Mouse (Mus musculus) hindbrain, postnatal 0 days (tissue): ENCODE results near the gene Ppp1r12b. TPM values are rescaled to one million over a fixed set of nuclear protein-coding genes. Genes with fewer than 3 reads are reported as not detected.
A peak's percentile ranks its signal among the peaks of the same experiment; 100 is the strongest.

Experiments
- ATAC-seq: fragments of 200-750 bp; cut with Nextera tagmentation; 2 replicates; pipeline ENCODE4 v1.8.0; 2017; ENCODE audit warnings: mild to moderate bottlenecking, moderate TSS enrichment, moderate library complexity
- DNase-seq: peaks from one replicate; pipeline ENCODE4 v3.0.0-alpha.2; 2015; ENCODE audit warnings: low spot score
- H3K27ac ChIP-seq: fragments of 300-500 bp; sonication (generic); 2 replicates; pipeline ENCODE4 v1.5.1; 2014; ENCODE audit warnings: mild to moderate bottlenecking
- H3K27me3 ChIP-seq: fragments of 300-500 bp; sonication (generic); 2 replicates; pipeline ENCODE4 v1.6.1; 2014; ENCODE audit warnings: low read length, mixed read lengths; ENCODE audit not compliant: insufficient read depth
- H3K36me3 ChIP-seq: fragments of 300-500 bp; sonication (generic); 2 replicates; pipeline ENCODE4 v1.6.1; 2014; ENCODE audit warnings: low read length, mixed read lengths; ENCODE audit not compliant: insufficient read depth
- H3K4me1 ChIP-seq: fragments of 300-500 bp; sonication (generic); 2 replicates; pipeline ENCODE4 v1.6.1; 2014; ENCODE audit warnings: antibody characterized with exemption, low read length, mixed read lengths; ENCODE audit not compliant: insufficient read depth
- H3K4me2 ChIP-seq: fragments of 300-500 bp; sonication (generic); 2 replicates; pipeline ENCODE4 v1.6.1; 2014; ENCODE audit warnings: low read depth, mild to moderate bottlenecking, low read length, moderate library complexity, mixed read lengths
- H3K4me3 ChIP-seq: fragments of 300-500 bp; sonication (generic); 2 replicates; pipeline ENCODE4 v1.5.1; 2014; ENCODE audit warnings: low read length
- H3K9ac ChIP-seq: fragments of 300-500 bp; sonication (generic); replicated peaks from 2 replicates; pipeline ENCODE4 v1.6.1; 2014; ENCODE audit warnings: mild to moderate bottlenecking, low read length, moderate library complexity, mixed read lengths
- H3K9me3 ChIP-seq: fragments of 300-500 bp; sonication (generic); 2 replicates; pipeline ENCODE4 v1.6.1; 2016; ENCODE audit warnings: low read length, mixed read lengths
- CTCF ChIP-seq: IDR thresholded peaks from 2 replicates; pipeline ENCODE4 v1.5.1; 2016; ENCODE audit warnings: antibody characterized with exemption, control low read depth, low read depth
- WGBS: fragments of 180-500 bp; shearing (Covaris S2); extraction: QIAGEN DNeasy Blood & Tissue Kit; methylation state at CpG from one replicate; pipeline ENCODE4 v1.1.7; 2014; 5-methylcytosine and 5-hydroxymethylcytosine counted together
- polyA plus RNA-seq: library from polyadenylated mRNA; unstranded; fragments of >200 nt; fragmentation: Nextera tagmentation; extraction: Ambion mirVana; gene quantifications from 2 replicates; pipeline ENCODE4 v1.2.1, GENCODE M21; 2015
- total RNA-seq: library from RNA; depleted of rRNA; stranded (reverse); fragments of >200 nt; gene quantifications from 2 replicates; pipeline ENCODE4 v1.2.3, GENCODE M21; 2014

Ppp1r12b gene
- total and polyA plus RNA-seq, 2 experiments from 2014 or later: 12.9 to 26.6 TPM

DNA sequence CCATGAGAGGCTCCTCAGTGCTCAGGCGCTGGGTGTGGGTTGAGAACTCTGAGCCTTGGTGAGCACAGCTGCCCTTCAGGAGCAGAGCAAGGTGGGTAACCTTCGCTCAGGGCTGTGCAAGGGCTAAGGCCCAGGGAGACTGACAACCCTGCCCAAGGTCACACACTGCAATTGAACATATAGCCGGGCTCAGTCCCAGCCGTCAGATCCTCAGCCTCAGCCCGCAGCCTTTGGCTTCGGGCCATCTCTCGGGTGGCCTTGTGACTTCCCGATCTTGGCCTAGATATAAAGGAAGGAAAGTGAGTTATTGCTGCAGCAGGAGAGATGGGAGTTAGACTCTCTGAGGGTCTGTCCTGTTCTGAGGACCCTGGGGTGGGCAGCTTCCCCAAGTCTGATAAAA, 228.5 kb downstream of the Ppp1r12b start:
- DNase-seq: no peak
- no peak; the same call in 1 of the 2 replicates for ATAC-seq
- no peaks in the 10 kb centered on the region for H3K36me3 ChIP-seq
- peaks cover 14% of the 10 kb centered on the region for H3K4me1 ChIP-seq
- H3K9ac ChIP-seq: no peak overlapping the region
- no peak for TF ChIP-seq CTCF
- 60% methylated on average over 8 of the region's 8 CpGs for WGBS
- H3K27ac ChIP-seq: no peak overlapping the region
- H3K4me3 ChIP-seq: no peak overlapping the region
- no peaks in the 10 kb centered on the region for H3K27me3 ChIP-seq
- H3K4me2 ChIP-seq: no peak overlapping the region
- H3K9me3 ChIP-seq: no peaks in the 10 kb centered on the region

- H3K27me3 ChIP-seq: no peaks in the 10 kb centered on the region
- DNase-seq (no peak), ATAC-seq (no peak)
- no peaks in the 10 kb centered on the region for H3K36me3 ChIP-seq
- H3K27ac ChIP-seq: no peak overlapping the region
- H3K4me3 ChIP-seq: no peak overlapping the region
- no peak overlapping the region for H3K9ac ChIP-seq
- peaks cover 14% of the 10 kb centered on the region for H3K4me1 ChIP-seq
- WGBS: 89% methylated on average over 7 of the region's 7 CpGs
- no peak overlapping the region for H3K4me2 ChIP-seq
- TF ChIP-seq CTCF: no peak
- no peaks in the 10 kb centered on the region for H3K9me3 ChIP-seq
Observed at GRCm38 (mm10) chr1:134726480-134726879, 229.3 kb downstream of the Ppp1r12b start.

GRCm38 (mm10) chr1:134725276-134725675, 230.5 kb downstream of the Ppp1r12b start:
- Histone ChIP-seq H3K4me2 (no peak overlapping the region), H3K27me3 (no peaks in the 10 kb centered on the region), H3K4me3 (no peak overlapping the region), H3K4me1 (peaks cover 14% of the 10 kb centered on the region), H3K27ac (no peak overlapping the region), H3K9me3 (no peaks in the 10 kb centered on the region), H3K36me3 (no peaks in the 10 kb centered on the region), H3K9ac (no peak overlapping the region)
- DNase-seq (peak; percentile 64), ATAC-seq (no peak)
- WGBS: 51% methylated on average over 5 of the region's 5 CpGs
- peak; percentile 66 for TF ChIP-seq CTCF

DNA sequence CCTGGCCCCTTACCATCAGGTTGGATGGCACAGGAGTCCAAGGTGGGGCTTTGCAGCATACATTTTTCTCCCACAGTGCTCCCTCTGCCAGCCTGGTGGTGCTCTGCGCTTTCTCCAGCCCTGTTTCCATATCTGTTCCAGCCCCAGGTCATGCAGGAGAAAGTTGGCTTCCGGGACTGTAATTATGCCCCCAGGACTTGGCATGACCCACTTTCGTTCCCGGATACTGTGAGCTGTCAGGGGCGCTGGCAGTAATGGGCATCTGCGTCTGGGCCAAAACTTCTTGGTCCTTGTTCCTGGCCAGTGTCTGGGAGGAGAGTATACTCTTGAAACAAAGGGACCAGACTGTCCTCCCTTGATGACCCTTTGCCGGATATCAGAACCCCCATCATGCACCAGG, 232.9 kb downstream of the Ppp1r12b start:
- Histone ChIP-seq H3K9me3 (no peaks in the 10 kb centered on the region), H3K36me3 (no peaks in the 10 kb centered on the region), H3K27ac (no peak overlapping the region), H3K4me2 (no peak overlapping the region), H3K9ac (no peak overlapping the region), H3K4me1 (peaks cover 19% of the 10 kb centered on the region; the same call in 1 of the 2 replicates), H3K27me3 (no peaks in the 10 kb centered on the region), H3K4me3 (no peak overlapping the region)
- DNase-seq: no peak
- no peak for ATAC-seq
- 49% methylated on average over 7 of the region's 7 CpGs for WGBS
- TF ChIP-seq CTCF: peak; percentile 15; the same call in 1 of the 2 replicates

GRCm38 (mm10) chr1:134721486-134721885, 234.3 kb downstream of the Ppp1r12b start:
- no peaks in the 10 kb centered on the region for H3K9me3 ChIP-seq
- DNase-seq (no peak), ATAC-seq (no peak)
- no peaks in the 10 kb centered on the region for H3K36me3 ChIP-seq
- no peak overlapping the region for H3K4me3 ChIP-seq
- H3K4me1 ChIP-seq: peaks cover 11% of the 10 kb centered on the region; the same call in 1 of the 2 replicates
- no peak overlapping the region for H3K27ac ChIP-seq
- 84% methylated on average over 5 of the region's 5 CpGs for WGBS
- H3K9ac ChIP-seq: no peak overlapping the region
- H3K27me3 ChIP-seq: no peaks in the 10 kb centered on the region
- no peak overlapping the region for H3K4me2 ChIP-seq
- TF ChIP-seq CTCF: no peak

DNA sequence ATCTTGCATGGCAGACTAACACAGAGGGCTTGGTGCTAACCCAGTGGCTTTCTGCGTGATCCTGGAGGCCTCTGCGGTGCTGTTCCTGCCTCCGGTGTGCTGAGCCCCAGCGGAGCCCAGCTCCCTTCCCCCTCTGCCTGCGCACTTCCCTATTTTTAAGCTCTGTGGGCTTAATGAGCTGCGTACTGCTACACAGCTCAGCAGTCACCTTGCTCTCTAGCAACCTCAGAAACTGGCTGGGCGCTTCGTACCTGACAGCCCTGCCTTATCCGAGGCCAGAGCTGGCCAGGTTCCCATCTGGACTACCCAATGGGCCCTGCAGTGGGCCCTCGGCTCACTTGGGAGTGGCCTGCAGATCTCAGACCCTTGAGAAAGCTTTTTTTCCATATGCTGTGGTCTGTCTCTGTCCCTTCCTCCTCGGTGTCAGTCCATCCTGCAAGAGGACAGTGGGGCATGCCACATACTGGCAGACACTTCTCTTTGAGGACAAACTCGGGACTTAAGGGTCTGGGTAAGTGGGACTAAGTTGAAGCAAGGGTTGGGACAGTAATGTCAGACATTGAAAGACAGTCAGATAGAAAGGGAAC, 235.9 kb downstream of the Ppp1r12b start:
- Histone ChIP-seq H3K4me3 (no peak overlapping the region), H3K4me2 (no peak overlapping the region), H3K4me1 (peaks cover 19% of the 10 kb centered on the region; the same call in 1 of the 2 replicates), H3K9ac (no peak overlapping the region), H3K27me3 (no peaks in the 10 kb centered on the region), H3K9me3 (no peaks in the 10 kb centered on the region), H3K36me3 (no peaks in the 10 kb centered on the region), H3K27ac (no peak overlapping the region)
- TF ChIP-seq CTCF: no peak
- DNase-seq (peak; percentile 29), ATAC-seq (peak; percentile 58)
- 50% methylated on average over 12 of the region's 12 CpGs for WGBS

DNA sequence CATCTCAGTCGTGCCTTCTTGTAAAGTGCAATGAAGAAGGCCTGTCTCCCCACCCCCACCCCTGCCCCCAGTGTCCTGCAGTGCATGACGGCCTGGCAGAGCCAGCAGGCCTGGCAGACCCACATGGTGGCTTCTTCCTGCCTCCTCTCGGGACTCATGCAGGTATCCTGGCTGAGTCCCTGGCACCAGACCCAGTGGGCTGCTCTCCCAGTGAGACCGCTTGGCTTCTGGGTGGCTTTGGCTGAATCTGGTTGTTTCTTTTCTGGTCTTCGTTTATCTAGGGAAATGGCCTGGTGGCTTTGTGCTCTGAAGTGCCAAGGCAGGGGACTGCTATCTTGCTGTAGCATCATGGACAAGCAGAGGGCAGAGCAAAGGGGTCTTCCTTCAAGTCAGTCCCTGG, 240.7 kb downstream of the Ppp1r12b start:
- Histone ChIP-seq H3K9ac (no peak overlapping the region), H3K27ac (no peak overlapping the region), H3K4me3 (no peak overlapping the region), H3K9me3 (no peaks in the 10 kb centered on the region), H3K4me1 (peaks cover 24% of the 10 kb centered on the region; the same call in 1 of the 2 replicates), H3K4me2 (no peak overlapping the region), H3K27me3 (no peaks in the 10 kb centered on the region), H3K36me3 (no peaks in the 10 kb centered on the region)
- TF ChIP-seq CTCF: no peak
- DNase-seq: no peak
- no peak for ATAC-seq
- WGBS: 48% methylated on average over 5 of the region's 5 CpGs
